Mouse (Mus musculus) kidney, postnatal 0 days (tissue): ENCODE results near the gene Bbof1. TPM values are rescaled to one million over a fixed set of nuclear protein-coding genes. Genes with fewer than 3 reads are reported as not detected.

ENCODE experiments used
- ATAC-seq: fragments of 200-750 bp; cut with Nextera tagmentation; replicated peaks from 2 replicates; pipeline ENCODE4 v1.8.0; 2017; ENCODE audit warnings: low read depth, moderate number of reproducible peaks, moderate TSS enrichment, moderate library complexity; ENCODE audit not compliant: low FRiP score
- DNase-seq: peaks from one replicate; pipeline ENCODE4 v3.0.0-alpha.2; 2016; ENCODE audit warnings: low spot score
- H3K27ac ChIP-seq: fragments of 300-500 bp; sonication (generic); 2 replicates; pipeline ENCODE4 v1.5.1; 2014; ENCODE audit warnings: mild to moderate bottlenecking
- H3K27me3 ChIP-seq: fragments of 300-500 bp; sonication (generic); 2 replicates; pipeline ENCODE4 v1.6.1; 2014; ENCODE audit warnings: low read length, mixed read lengths; ENCODE audit not compliant: insufficient read depth
- H3K36me3 ChIP-seq: fragments of 300-500 bp; sonication (generic); 2 replicates; pipeline ENCODE4 v1.6.1; 2014; ENCODE audit warnings: low read length, mixed read lengths; ENCODE audit not compliant: insufficient read depth
- H3K4me1 ChIP-seq: fragments of 300-500 bp; sonication (generic); replicated peaks from 2 replicates; pipeline ENCODE4 v1.6.1; 2014; ENCODE audit warnings: antibody characterized with exemption, low read length, mixed read lengths; ENCODE audit not compliant: insufficient read depth
- H3K4me2 ChIP-seq: fragments of 300-500 bp; sonication (generic); 2 replicates; pipeline ENCODE4 v1.6.1; 2014; ENCODE audit warnings: mild to moderate bottlenecking, low read length, moderate library complexity, mixed read lengths
- H3K4me3 ChIP-seq: fragments of 300-500 bp; sonication (generic); replicated peaks from 2 replicates; pipeline ENCODE4 v1.5.1; 2014; ENCODE audit warnings: low read depth, low read length
- H3K9ac ChIP-seq: fragments of 300-500 bp; sonication (generic); 2 replicates; pipeline ENCODE4 v1.6.1; 2014; ENCODE audit warnings: low read depth, low read length
- H3K9me3 ChIP-seq: fragments of 300-500 bp; sonication (generic); replicated peaks from 2 replicates; pipeline ENCODE4 v1.6.1; 2016; ENCODE audit warnings: low read length, inconsistent platforms, mixed read lengths
- CTCF ChIP-seq: IDR thresholded peaks from 2 replicates; pipeline ENCODE4 v1.5.1; 2016; ENCODE audit warnings: antibody characterized with exemption, low read depth, mild to moderate bottlenecking, moderate library complexity
- WGBS: fragments of 180-500 bp; shearing (Covaris S2); extraction: QIAGEN DNeasy Blood & Tissue Kit; methylation state at CpG from one replicate; pipeline ENCODE4 v1.1.7; 2014; 5-methylcytosine and 5-hydroxymethylcytosine counted together
- polyA plus RNA-seq: library from polyadenylated mRNA; unstranded; fragments of >200 nt; fragmentation: Nextera tagmentation; extraction: Ambion mirVana; gene quantifications from 2 replicates; pipeline ENCODE4 v1.2.1, GENCODE M21; 2015

Bbof1 gene
- 1.3 and 1.4 TPM in 2 replicates for polyA plus RNA-seq

DNA sequence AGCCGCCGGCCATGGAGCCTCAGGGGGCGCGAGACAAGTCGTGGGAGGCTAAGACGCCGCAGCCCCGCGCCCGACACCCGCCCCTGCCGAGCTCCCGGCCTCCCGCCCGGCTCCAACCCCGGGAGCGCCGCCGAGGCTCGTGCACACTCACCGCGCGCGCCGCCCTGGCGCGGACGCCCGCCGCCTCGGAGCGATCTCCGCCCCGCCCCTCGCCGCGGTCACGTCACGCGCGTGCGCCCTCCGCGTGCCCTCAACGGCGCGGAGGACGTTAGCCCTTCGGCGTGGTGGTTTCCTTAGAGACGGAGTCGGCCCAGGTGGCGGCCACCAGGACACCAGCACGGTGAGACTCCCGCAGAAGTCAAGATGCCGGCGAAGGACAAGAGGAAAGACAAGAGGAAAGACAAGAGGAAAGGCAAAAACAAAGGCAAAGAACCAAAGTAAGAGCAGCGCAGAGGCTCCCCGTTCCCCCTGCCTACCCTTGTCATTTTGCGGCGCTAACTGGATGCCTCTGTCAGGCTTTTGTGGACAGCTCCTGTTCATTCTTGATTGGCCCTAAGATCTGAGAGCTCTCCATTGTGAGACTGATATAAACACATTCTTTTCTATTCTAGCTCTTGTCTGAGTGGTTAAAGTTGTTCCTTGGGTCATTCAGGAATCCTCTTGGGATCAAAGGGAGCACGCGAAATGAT lies at the start of gene Bbof1, which contains the start of gene Entpd5:
Gene Bbof1, plus strand, starts transcription at position 253 of the 689 bp plus-strand sequence.
Gene Entpd5, minus strand, starts transcription at position 211 of the 689 bp plus-strand sequence.
- Histone ChIP-seq H3K4me1 (0 out of 2 replicates have a peak, but pooled peaks cover 6% of the 10 kb centered on the region), H3K9me3 (no peaks in the 10 kb centered on the region), H3K4me2 (peak within 1 kb of the TSS; percentile 84), H3K36me3 (no peaks in the 10 kb centered on the region), H3K4me3 (peak within 1 kb of the TSS; percentile 78), H3K27ac (peak within 1 kb of the TSS; percentile 88), H3K9ac (peak within 1 kb of the TSS; percentile 86), H3K27me3 (no peaks in the 10 kb centered on the region)
- 1% methylated on average over 57 of the region's 63 CpGs for WGBS
- DNase-seq (peak; percentile 86), ATAC-seq (peak; percentile 92)
- no peak for TF ChIP-seq CTCF

DNA sequence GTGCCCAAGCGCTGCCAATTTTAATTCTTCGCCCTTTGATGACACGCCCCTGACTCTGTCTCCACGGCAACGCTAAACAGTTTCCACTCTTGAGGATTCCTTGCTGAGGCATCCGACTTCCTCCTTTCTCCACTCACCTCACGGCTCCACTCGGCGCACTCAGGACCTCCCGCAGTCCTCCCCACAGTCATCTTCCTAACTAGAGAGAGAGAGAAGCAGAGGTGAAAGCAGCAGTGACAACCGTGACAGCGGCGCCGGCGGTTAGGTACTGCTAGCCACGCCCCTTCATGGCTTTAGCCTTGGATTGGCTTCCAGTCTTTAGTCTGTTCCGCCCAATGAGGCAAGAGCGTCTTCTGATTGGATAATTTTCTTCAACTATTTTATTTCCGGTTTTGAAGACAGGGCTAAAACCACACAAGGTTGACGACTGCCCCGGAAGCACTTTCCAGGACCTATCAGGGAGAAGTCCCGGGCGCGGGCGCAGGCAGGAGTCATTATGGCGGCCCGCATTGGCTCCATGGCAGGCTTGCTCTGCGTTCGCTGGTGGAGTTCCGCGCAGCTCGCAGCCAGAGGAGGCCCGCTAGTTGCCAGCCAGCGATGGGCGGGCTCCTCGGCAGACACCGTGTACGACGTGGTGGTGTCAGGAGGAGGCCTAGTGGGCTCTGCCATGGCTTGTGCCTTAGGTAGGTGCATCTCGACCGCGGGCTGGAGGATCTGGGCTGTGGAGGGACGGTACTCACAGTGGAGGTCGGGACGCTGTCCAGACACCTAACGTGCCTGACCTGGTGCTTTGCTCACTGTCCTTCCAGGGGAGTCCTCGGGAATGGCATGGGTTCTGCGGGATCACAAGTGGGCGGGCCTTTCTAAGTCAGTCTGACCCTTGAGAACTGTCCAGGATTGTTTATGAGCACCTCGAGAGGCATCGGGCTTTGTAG lies 47.0 kb upstream of the Bbof1 start, which contains the start of the genes Coq6 and Fam161b:
Gene Coq6, plus strand, starts transcription at position 103 of the 935 bp plus-strand sequence.
Gene Fam161b, minus strand, starts transcription at position 279 of the 935 bp plus-strand sequence.
- peak within 1 kb of the TSS; percentile 67; the same call in 1 of the 2 replicates for H3K27ac ChIP-seq
- WGBS: 0% methylated on average over 51 of the region's 51 CpGs
- H3K9ac ChIP-seq: peak within 1 kb of the TSS; percentile 79
- peak within 1 kb of the TSS; percentile 92 for H3K4me3 ChIP-seq
- peaks cover 9% of the 10 kb centered on the region; the same call in 1 of the 2 replicates for H3K4me1 ChIP-seq
- peak; percentile 99 for ATAC-seq
- no peaks in the 10 kb centered on the region for H3K36me3 ChIP-seq
- H3K4me2 ChIP-seq: peak within 1 kb of the TSS; percentile 92
- no peaks in the 10 kb centered on the region for H3K9me3 ChIP-seq
- peak; percentile 100 for DNase-seq
- TF ChIP-seq CTCF: no peak
- H3K27me3 ChIP-seq: no peaks in the 10 kb centered on the region

DNA sequence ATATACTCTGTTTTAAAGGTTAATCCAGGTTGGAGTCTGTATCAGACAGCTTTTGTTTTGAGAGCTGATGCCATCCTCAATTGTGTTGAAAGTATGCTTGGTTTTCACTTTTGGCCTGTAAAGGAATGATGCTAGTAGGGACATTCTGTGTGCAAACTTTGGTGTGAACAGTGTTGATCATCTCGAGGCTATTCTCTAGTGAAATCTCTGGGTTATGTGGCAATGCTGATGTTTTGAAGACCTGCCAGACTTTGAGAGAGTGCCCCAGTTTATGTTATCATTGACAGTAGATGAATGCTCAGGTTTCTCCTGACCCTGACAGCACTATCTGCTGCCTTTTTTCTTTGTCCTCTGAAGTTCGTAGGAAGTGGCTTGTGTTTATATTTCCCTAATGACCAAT lies 46.0 kb upstream of the Bbof1 start:
- Histone ChIP-seq H3K27me3 (no peaks in the 10 kb centered on the region), H3K27ac (no peak overlapping the region), H3K4me1 (peaks cover 9% of the 10 kb centered on the region; the same call in 1 of the 2 replicates), H3K36me3 (peaks cover 1% of the 10 kb centered on the region; the same call in 1 of the 2 replicates), H3K4me2 (peak overlapping the region; percentile 92), H3K9me3 (no peaks in the 10 kb centered on the region), H3K4me3 (peak overlapping the region; percentile 92; the same call in 1 of the 2 replicates), H3K9ac (no peak overlapping the region)
- DNase-seq: no peak
- TF ChIP-seq CTCF: no peak
- WGBS: 38% methylated on average over 2 of the region's 2 CpGs
- no peak for ATAC-seq

DNA sequence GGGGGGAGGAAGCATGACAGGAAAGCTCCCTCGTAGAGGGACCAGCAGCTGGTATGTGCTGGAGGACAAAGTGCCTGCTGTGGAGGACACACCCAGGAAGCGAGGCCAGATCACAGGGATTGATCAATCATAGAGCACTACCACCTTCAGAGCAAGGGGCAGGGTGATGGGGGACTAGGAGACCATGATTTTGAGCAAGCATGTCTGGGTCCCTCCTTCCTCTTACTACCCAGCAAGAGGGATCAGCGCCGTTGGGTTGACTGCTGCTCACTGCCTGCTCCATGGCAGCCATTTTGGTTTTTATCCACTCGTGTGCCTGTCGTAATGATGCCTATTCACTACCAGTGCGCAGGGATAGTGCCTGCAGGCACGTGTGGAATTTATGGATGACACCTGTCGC lies 44.6 kb upstream of the Bbof1 start:
- TF ChIP-seq CTCF: no peak
- H3K9ac ChIP-seq: no peak overlapping the region
- H3K4me2 ChIP-seq: no peak overlapping the region
- WGBS: 85% methylated on average over 9 of the region's 9 CpGs
- H3K4me1 ChIP-seq: peaks cover 9% of the 10 kb centered on the region; the same call in 1 of the 2 replicates
- no peak overlapping the region for H3K27ac ChIP-seq
- ATAC-seq: no peak
- peaks cover 13% of the 10 kb centered on the region for H3K36me3 ChIP-seq
- H3K4me3 ChIP-seq: no peak overlapping the region
- H3K27me3 ChIP-seq: no peaks in the 10 kb centered on the region
- DNase-seq: no peak
- no peaks in the 10 kb centered on the region for H3K9me3 ChIP-seq

DNA sequence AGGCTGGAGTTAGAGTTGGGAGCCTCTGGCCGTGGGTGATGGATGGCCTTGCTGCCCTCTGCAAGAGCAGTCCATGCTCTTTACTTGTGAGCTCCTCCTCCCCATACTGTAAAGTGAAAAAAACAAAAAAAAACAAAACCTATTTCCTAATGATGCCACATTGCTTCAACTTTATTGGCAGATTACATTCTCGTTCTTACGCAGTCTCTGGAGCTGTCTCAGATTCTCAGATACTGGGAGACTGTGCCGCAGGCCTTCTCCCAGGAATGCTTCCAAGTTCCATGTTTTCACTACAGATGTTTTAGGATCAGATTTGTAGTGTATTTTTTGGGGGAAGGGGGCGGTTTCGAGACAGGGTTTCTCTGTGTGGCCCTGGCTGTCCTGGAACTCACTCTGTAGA lies 43.7 kb upstream of the Bbof1 start:
- Histone ChIP-seq H3K9me3 (no peaks in the 10 kb centered on the region), H3K27ac (no peak overlapping the region), H3K9ac (no peak overlapping the region), H3K4me3 (no peak overlapping the region), H3K36me3 (peaks cover 22% of the 10 kb centered on the region), H3K4me2 (no peak overlapping the region), H3K27me3 (no peaks in the 10 kb centered on the region), H3K4me1 (peaks cover 9% of the 10 kb centered on the region; the same call in 1 of the 2 replicates)
- 85% methylated on average over 6 of the region's 6 CpGs for WGBS
- ATAC-seq: no peak
- TF ChIP-seq CTCF: no peak
- DNase-seq: no peak

DNA sequence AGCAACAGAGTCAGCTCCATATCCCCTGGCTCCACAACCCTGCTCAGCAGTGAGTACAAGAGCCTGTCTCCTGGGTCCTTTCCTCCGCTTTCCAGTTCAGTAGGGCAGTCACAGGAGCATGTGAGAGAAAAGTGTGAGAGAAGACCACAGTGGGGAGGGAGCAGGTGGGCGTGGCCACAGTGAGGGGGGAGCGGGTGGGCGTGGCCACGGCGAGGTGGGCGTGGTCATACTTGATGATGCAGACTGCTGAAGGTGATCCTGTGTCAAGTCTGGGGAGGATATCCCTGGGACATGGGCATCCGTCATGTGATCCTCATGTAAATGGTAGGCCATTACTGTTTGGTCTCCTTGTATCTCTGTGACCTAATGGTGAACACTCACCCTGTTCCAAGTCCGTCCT lies 41.9 kb upstream of the Bbof1 start:
- no peak overlapping the region for H3K9ac ChIP-seq
- no peak overlapping the region for H3K27ac ChIP-seq
- ATAC-seq (0 out of 2 replicates have a peak, but pooled peaks have one; percentile 22), DNase-seq (no peak)
- H3K4me1 ChIP-seq: peaks cover 5% of the 10 kb centered on the region; the same call in 1 of the 2 replicates
- H3K4me2 ChIP-seq: no peak overlapping the region
- peaks cover 40% of the 10 kb centered on the region for H3K36me3 ChIP-seq
- 62% methylated on average over 9 of the region's 9 CpGs for WGBS
- no peak for TF ChIP-seq CTCF
- no peaks in the 10 kb centered on the region for H3K9me3 ChIP-seq
- H3K27me3 ChIP-seq: no peaks in the 10 kb centered on the region
- no peak overlapping the region for H3K4me3 ChIP-seq
